Mouse (Mus musculus): ENCODE data around the gene Ciz1.

DNA sequence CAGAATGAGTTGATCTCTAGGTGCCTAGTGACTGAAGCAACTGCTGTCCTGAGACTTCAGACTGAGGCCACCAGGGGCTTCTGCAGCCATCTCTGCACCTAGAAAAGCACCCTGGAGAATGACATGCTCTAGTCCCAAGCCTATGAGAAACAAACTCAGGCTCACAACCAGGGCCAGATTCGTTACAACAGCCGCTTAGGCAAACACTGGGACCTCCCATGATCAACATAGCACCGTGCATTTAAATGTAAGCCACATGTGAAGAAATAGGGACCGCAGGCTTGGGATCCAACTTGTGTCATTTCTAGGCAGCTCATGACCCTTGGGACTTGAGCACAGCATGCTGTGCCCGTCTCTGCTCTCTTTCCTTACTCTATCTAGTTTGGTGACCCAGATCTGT is 75.6 kb downstream of the Ciz1 start:
- TF ChIP-seq CTCF (IDR thresholded peaks at IDR 0.05; ENCODE audit: extremely low read depth, insufficient read length, insufficient replicate concordance, low read depth, low read length) (no peak), POLR2A (IDR thresholded peaks at IDR 0.05; ENCODE audit: low read depth, low read length) (no peak)
